Mouse (Mus musculus) CH12.LX (cell line): ENCODE results near the gene Myh3. TPM values are rescaled to one million over a fixed set of nuclear protein-coding genes. Genes with fewer than 3 reads are reported as not detected.

Experiments used
- DNase-seq: peaks from one replicate; pipeline ENCODE4 v3.0.0-alpha.2; 2013; ENCODE audit errors: extremely low read depth
- H3K27ac ChIP-seq: 2 replicates; pipeline ENCODE4 v1.5.1; 2012; ENCODE audit warnings: low read depth, mild to moderate bottlenecking, control low read depth, moderate library complexity; ENCODE audit not compliant: insufficient read depth
- H3K27me3 ChIP-seq: replicated peaks from 2 replicates; pipeline ENCODE3; 2012; ENCODE audit warnings: inconsistent platforms
- H3K36me3 ChIP-seq, 2 experiments: replicated peaks in 1 of 2; 2 replicates each; pipeline versions ENCODE3 to v1.6.1; 2012; ENCODE audit warnings: inconsistent platforms in 1 of 2, low read length in 1 of 2, mild to moderate bottlenecking in 1 of 2, mixed read lengths in 1 of 2, moderate library complexity in 1 of 2; ENCODE audit not compliant: control insufficient read depth in 1 of 2, insufficient read depth in 1 of 2
- H3K4me1 ChIP-seq, 2 experiments: 2 replicates each; pipeline ENCODE4 v1.6.1; 2012; ENCODE audit warnings: inconsistent platforms in 1 of 2, moderate library complexity in 1 of 2; ENCODE audit not compliant: insufficient read depth in 2 of 2, control insufficient read depth in 1 of 2
- H3K4me2 ChIP-seq: 2 replicates; pipeline ENCODE4 v1.6.1; 2012; ENCODE audit warnings: low read depth, mild to moderate bottlenecking, control low read depth; ENCODE audit not compliant: poor library complexity, insufficient read depth, severe bottlenecking
- H3K4me3 ChIP-seq, 3 experiments: fragments of 150-350 bp in 1 of 3; sonication (generic) in 1 of 3; replicated peaks in 1 of 3; 2 replicates each; pipeline versions ENCODE3 to v1.5.1; 2011 to 2012; ENCODE audit warnings: low read depth in 2 of 3, low read length in 2 of 3, mild to moderate bottlenecking in 2 of 3, moderate library complexity in 2 of 3, control low read depth in 1 of 3, improper control_type of control experiment in 1 of 3, inconsistent platforms in 1 of 3, mixed read lengths in 1 of 3; ENCODE audit not compliant: poor library complexity in 1 of 3
- H3K79me2 ChIP-seq: replicated peaks from 2 replicates; pipeline ENCODE4 v1.6.1; 2012; ENCODE audit warnings: mild to moderate bottlenecking, moderate library complexity; ENCODE audit not compliant: control insufficient read depth, poor library complexity, insufficient read depth, severe bottlenecking; ENCODE audit errors: extremely low read depth
- H3K9ac ChIP-seq: 2 replicates; pipeline ENCODE4 v1.6.1; 2012; ENCODE audit warnings: low read depth, mild to moderate bottlenecking, control low read depth, moderate library complexity; ENCODE audit not compliant: insufficient read depth
- H3K9me3 ChIP-seq: replicated peaks from 2 replicates; pipeline ENCODE3; 2012; ENCODE audit warnings: low read length, inconsistent platforms, mixed read lengths
- BHLHE40 ChIP-seq: IDR thresholded peaks from 2 replicates; pipeline ENCODE4 v1.6.1; 2011; ENCODE audit warnings: mild to moderate bottlenecking, low read depth, low read length, improper control_type of control experiment
- CHD2 ChIP-seq: IDR thresholded peaks from 2 replicates; pipeline ENCODE4 v1.6.1; 2011; ENCODE audit warnings: low read length, improper control_type of control experiment
- CTCF ChIP-seq, 2 experiments: IDR thresholded peaks in 1 of 2; conservative IDR thresholded peaks in 1 of 2; 2 replicates each; pipeline ENCODE4 v1.5.1; 2011 to 2012; ENCODE audit warnings: low read depth in 2 of 2, low read length in 2 of 2, improper control_type of control experiment in 1 of 2, inconsistent platforms in 1 of 2, mild to moderate bottlenecking in 1 of 2, moderate library complexity in 1 of 2
- EP300 ChIP-seq: IDR thresholded peaks from 2 replicates; pipeline ENCODE4 v1.6.1; 2011; ENCODE audit warnings: low read length, improper control_type of control experiment
- ETS1 ChIP-seq: conservative IDR thresholded peaks from 2 replicates; pipeline ENCODE4 v1.6.1; 2012; ENCODE audit warnings: low read depth, mild to moderate bottlenecking, inconsistent platforms, low read length, improper control_type of control experiment, moderate library complexity
- HCFC1 ChIP-seq: IDR thresholded peaks from 2 replicates; pipeline ENCODE4 v1.6.1; 2012; ENCODE audit warnings: low read depth, mild to moderate bottlenecking, inconsistent platforms, low read length, improper control_type of control experiment
- IRF4 ChIP-seq: IDR thresholded peaks from 2 replicates; pipeline ENCODE4 v1.6.1; 2014; ENCODE audit warnings: low read depth, mild to moderate bottlenecking, inconsistent platforms, low read length, improper control_type of control experiment
- JUN ChIP-seq: IDR thresholded peaks from 2 replicates; pipeline ENCODE4 v1.6.1; 2011; ENCODE audit warnings: low read depth, mild to moderate bottlenecking, low read length, improper control_type of control experiment, moderate library complexity; ENCODE audit not compliant: insufficient read depth
- JUND ChIP-seq: conservative IDR thresholded peaks from 2 replicates; pipeline ENCODE4 v1.6.1; 2011; ENCODE audit warnings: low read depth, low read length, improper control_type of control experiment
- MAFK ChIP-seq: IDR thresholded peaks from 2 replicates; pipeline ENCODE4 v1.6.1; 2011; ENCODE audit warnings: low read length, improper control_type of control experiment; ENCODE audit not compliant: insufficient replicate concordance
- MAX ChIP-seq: IDR thresholded peaks from 2 replicates; pipeline ENCODE4 v1.6.1; 2011; ENCODE audit warnings: low read length, improper control_type of control experiment
- MAZ ChIP-seq: IDR thresholded peaks from 2 replicates; pipeline ENCODE4 v1.6.1; 2012; ENCODE audit warnings: low read depth, mild to moderate bottlenecking, inconsistent platforms, low read length, improper control_type of control experiment, moderate library complexity
- MEF2A ChIP-seq: IDR thresholded peaks from 2 replicates; pipeline ENCODE4 v1.6.1; 2014; ENCODE audit warnings: low read depth, mild to moderate bottlenecking, inconsistent platforms, low read length, improper control_type of control experiment, borderline replicate concordance
- MXI1 ChIP-seq: IDR thresholded peaks from 2 replicates; pipeline ENCODE4 v1.6.1; 2011; ENCODE audit warnings: mild to moderate bottlenecking, low read depth, low read length, improper control_type of control experiment
- MYC ChIP-seq: IDR thresholded peaks from 2 replicates; pipeline ENCODE4 v1.6.1; 2011; ENCODE audit warnings: low read depth, mild to moderate bottlenecking, improper control_type of control experiment, low read length
- NRF1 ChIP-seq: IDR thresholded peaks from 2 replicates; pipeline ENCODE4 v1.6.1; 2014; ENCODE audit warnings: low read depth, mild to moderate bottlenecking, inconsistent platforms, low read length, improper control_type of control experiment, moderate library complexity
- POLR2A ChIP-seq: IDR thresholded peaks from 2 replicates; pipeline ENCODE4 v1.6.1; 2011; ENCODE audit warnings: low read depth, mild to moderate bottlenecking, improper control_type of control experiment, low read length
- POLR2AphosphoS2 ChIP-seq: IDR thresholded peaks from 2 replicates; pipeline ENCODE4 v1.6.1; 2011; ENCODE audit warnings: low read depth, low read length, improper control_type of control experiment
- RAD21 ChIP-seq: IDR thresholded peaks from 2 replicates; pipeline ENCODE4 v1.6.1; 2011; ENCODE audit warnings: low read depth, mild to moderate bottlenecking, low read length, improper control_type of control experiment, moderate library complexity
- RCOR1 ChIP-seq: conservative IDR thresholded peaks from 2 replicates; pipeline ENCODE4 v1.6.1; 2012; ENCODE audit warnings: low read depth, mild to moderate bottlenecking, inconsistent platforms, low read length, improper control_type of control experiment
- SIN3A ChIP-seq: IDR thresholded peaks from 2 replicates; pipeline ENCODE4 v1.6.1; 2012; ENCODE audit warnings: low read length, improper control_type of control experiment, inconsistent platforms
- SMC3 ChIP-seq: IDR thresholded peaks from 2 replicates; pipeline ENCODE4 v1.6.1; 2011; ENCODE audit warnings: low read depth, low read length, improper control_type of control experiment
- TCF12 ChIP-seq: IDR thresholded peaks from 2 replicates; pipeline ENCODE4 v1.6.1; 2014; ENCODE audit warnings: low read depth, mild to moderate bottlenecking, inconsistent platforms, low read length, improper control_type of control experiment
- USF2 ChIP-seq: conservative IDR thresholded peaks from 2 replicates; pipeline ENCODE4 v1.6.1; 2011; ENCODE audit warnings: low read depth, low read length, improper control_type of control experiment
- ZNF384 ChIP-seq: IDR thresholded peaks from 2 replicates; pipeline ENCODE4 v1.6.1; 2012; ENCODE audit warnings: low read depth, low read length, improper control_type of control experiment, inconsistent platforms
- dilution Hi-C: fragments of 300-500 bp; cut with MboI; formaldehyde crosslinking; loops from 2 replicates; pipeline ENCODE4 v1.14.3; 2020; ENCODE audit warnings: low sequenced_read_pairs; ENCODE audit not compliant: extremely low pct_unique_long_range_greater_than_20kb, extremely low pct_ligation_motif_present
- in situ Hi-C: fragments of 300-500 bp; cut with MboI; formaldehyde crosslinking; loops from 3 replicates; pipeline ENCODE4 v1.14.3; 2019; ENCODE audit warnings: low sequenced_read_pairs, low pct_ligation_motif_present, low pct_unique_long_range_greater_than_20kb, mixed read lengths
- polyA plus RNA-seq: library from polyadenylated mRNA; unstranded; fragments of >175 nt; gene quantifications from 2 replicates; pipeline ENCODE4 v1.2.1, GENCODE M21; 2012; ENCODE audit warnings: low read depth; ENCODE audit not compliant: insufficient read length
- total RNA-seq, 2 experiments: library from RNA; depleted of rRNA; stranded (reverse); fragments of 300-350 nt in 1 of 2; fragments of >200 nt in 1 of 2; gene quantifications; 2 replicates each; pipeline ENCODE4 v1.2.3; 2012 to 2014

Gene Myh3
- total and polyA plus RNA-seq, 3 experiments: 0.12 to 0.64 (median 0.26) TPM

DNA sequence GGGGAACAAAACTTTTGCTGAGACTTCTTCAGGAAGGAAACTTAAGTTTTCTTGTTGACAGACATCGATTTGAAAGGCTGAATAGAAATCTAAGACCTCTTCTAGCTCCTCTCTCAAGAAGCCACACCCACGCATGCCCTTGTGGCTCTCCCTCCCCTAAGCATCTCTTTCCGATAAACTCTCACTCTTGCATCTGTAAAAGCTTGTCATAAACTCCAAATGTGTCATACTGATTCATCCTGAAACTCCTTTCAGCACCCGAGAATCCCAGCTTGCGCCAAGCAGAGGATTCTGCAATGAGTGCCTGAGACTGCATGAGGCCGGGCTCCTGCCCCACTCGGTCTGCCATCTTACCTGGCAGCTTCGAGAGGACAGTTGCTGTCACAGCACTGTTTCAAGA is 29.6 kb upstream of the Myh3 start:
- Histone ChIP-seq H3K9ac (peak overlapping the region; percentile 20), H3K79me2 (peaks cover 28% of the 10 kb centered on the region), H3K27ac (peak overlapping the region; percentile 69), H3K9me3 (no peaks in the 10 kb centered on the region), H3K4me1 (peaks cover 6 to 51% of the 10 kb centered on the region in 2 experiments; a peak in 3 of 4 replicates), H3K36me3 (peaks cover 13 to 51% of the 10 kb centered on the region in 2 experiments), H3K27me3 (no peaks in the 10 kb centered on the region), H3K4me2 (peak overlapping the region; percentile 89), H3K4me3 (peak overlapping the region in 2 of 3 experiments; percentile 6 to 30)
- in situ Hi-C loops (no loop called here), dilution Hi-C loops (no loop called here)
- peak; percentile 75 for DNase-seq
- TF ChIP-seq CHD2 (no peak), NRF1 (peak; percentile 73), RAD21 (no peak; the same call in 1 of the 2 replicates), TCF12 (peak; percentile 59), USF2 (no peak), MYC (peak; percentile 87), SIN3A (0 out of 2 replicates have a peak, but pooled peaks have one; percentile 33), RCOR1 (no peak), MAFK (0 out of 2 replicates have a peak, but pooled peaks have one; percentile 49), BHLHE40 (peak; percentile 70), MEF2A (peak; percentile 83), POLR2AphosphoS2 (no peak), EP300 (peak; percentile 84), MAX (peak; percentile 75), MAZ (peak; percentile 70), JUND (peak; percentile 87), MXI1 (peak; percentile 63; the same call in 1 of the 2 replicates), IRF4 (peak; percentile 94), ETS1 (peak; percentile 52), HCFC1 (0 out of 2 replicates have a peak, but pooled peaks have one; percentile 16), POLR2A (peak; percentile 41; the same call in 1 of the 2 replicates), JUN (peak; percentile 69), CTCF (conservative IDR thresholded peaks at IDR 0.05 in 1 of 2, IDR thresholded peaks at IDR 0.05 in 1 of 2; ENCODE audit: low read depth in 2 of 2, low read length in 2 of 2) (no peak), ZNF384 (no peak), SMC3 (no peak)
